Mouse (Mus musculus) c-Kit-negative CD71-positive TER-119-positive erythroid progenitor cells, embryonic 14.5 days (primary cell): ENCODE measurements around the gene Faah.

ENCODE experiments used
- DNase-seq: peaks from one replicate; pipeline ENCODE4 v3.0.0-alpha.2; 2013; ENCODE audit warnings: low read depth, low spot score

Faah gene

GRCm38 (mm10) chr4:116001206-116001605, 16.5 kb downstream of the Faah start:
- no peak for DNase-seq

- no peak for DNase-seq
These were observed 17.1 kb downstream of the Faah start for GRCm38 (mm10) chr4:116000671-116001070.

GRCm38 (mm10) chr4:115996729-115997128, 21.0 kb downstream of the Faah start:
- no peak for DNase-seq

- no peak for DNase-seq
These were observed 22.4 kb downstream of the Faah start for GRCm38 (mm10) chr4:115995376-115995730.

GRCm38 (mm10) chr4:115994662-115995375, 22.9 kb downstream of the Faah start:
- DNase-seq: no peak

- no peak for DNase-seq
These were observed 28.3 kb downstream of the Faah start for GRCm38 (mm10) chr4:115989382-115989781.

- no peak for DNase-seq
These were observed 29.7 kb downstream of the Faah start for GRCm38 (mm10) chr4:115987858-115988530.

GRCm38 (mm10) chr4:115987436-115987835, 30.3 kb downstream of the Faah start:
- no peak for DNase-seq

GRCm38 (mm10) chr4:115984967-115985366, 32.8 kb downstream of the Faah start:
- DNase-seq: no peak

- peak; percentile 26 for DNase-seq
These were observed 33.6 kb downstream of the Faah start for GRCm38 (mm10) chr4:115984111-115984510.

GRCm38 (mm10) chr4:115980676-115981075, 37.0 kb downstream of the Faah start:
- peak; percentile 33 for DNase-seq

GRCm38 (mm10) chr4:115979437-115979836, 38.3 kb downstream of the Faah start:
- DNase-seq: no peak

GRCm38 (mm10) chr4:115978911-115979310, 38.8 kb downstream of the Faah start:
- DNase-seq: no peak

GRCm38 (mm10) chr4:115972543-115972942, 45.2 kb downstream of the Faah start:
- no peak for DNase-seq

- DNase-seq: no peak
These were observed 53.3 kb downstream of the Faah start for GRCm38 (mm10) chr4:115964446-115964845.

GRCm38 (mm10) chr4:115963751-115964150, 54.0 kb downstream of the Faah start:
- no peak for DNase-seq

GRCm38 (mm10) chr4:115962671-115963412, 54.9 kb downstream of the Faah start:
- DNase-seq: no peak

- no peak for DNase-seq
These were observed 55.7 kb downstream of the Faah start for GRCm38 (mm10) chr4:115961991-115962390.

- DNase-seq: no peak
These were observed 58.2 kb downstream of the Faah start for GRCm38 (mm10) chr4:115959546-115959945.

GRCm38 (mm10) chr4:115955494-115955775, 62.3 kb downstream of the Faah start:
- DNase-seq: no peak

- no peak for DNase-seq
These were observed 62.9 kb downstream of the Faah start for GRCm38 (mm10) chr4:115954656-115955493.

- DNase-seq: no peak
These were observed 64.2 kb downstream of the Faah start for GRCm38 (mm10) chr4:115953559-115953958.
